Mouse (Mus musculus) stomach, embryonic 14.5 days (tissue): Measurements from ENCODE around the gene Pygl. TPM values are rescaled to one million over a fixed set of nuclear protein-coding genes. Genes with fewer than 3 reads are reported as not detected.
"Not testable (repeated sequence)": the region's sequence is repeated elsewhere in the genome, so short reads cannot be mapped to it uniquely, and the experiment has no call there.

Source experiments
- ATAC-seq: fragments of 200-750 bp; cut with Nextera tagmentation; 2 replicates; pipeline ENCODE4 v1.8.0; 2017; ENCODE audit warnings: low read depth, moderate TSS enrichment; ENCODE audit not compliant: insufficient number of reproducible peaks, insufficient read depth, low FRiP score
- H3K27ac ChIP-seq: fragments of 300-500 bp; sonication (generic); 2 replicates; pipeline ENCODE4 v1.5.1; 2014; ENCODE audit warnings: mild to moderate bottlenecking, low read length, moderate library complexity, mixed read lengths
- H3K27me3 ChIP-seq: fragments of 300-500 bp; sonication (generic); 2 replicates; pipeline ENCODE4 v1.6.1; 2014; ENCODE audit warnings: low read length, control low read depth, mixed read lengths; ENCODE audit not compliant: control insufficient read depth, insufficient read depth
- H3K36me3 ChIP-seq: fragments of 300-500 bp; sonication (generic); 2 replicates; pipeline ENCODE4 v1.6.1; 2014; ENCODE audit warnings: mild to moderate bottlenecking, control low read depth, low read length, moderate library complexity, mixed read lengths; ENCODE audit not compliant: control insufficient read depth, insufficient read depth
- H3K4me1 ChIP-seq: fragments of 300-500 bp; sonication (generic); 2 replicates; pipeline ENCODE4 v1.6.1; 2014; ENCODE audit warnings: low read length, control low read depth, mixed read lengths; ENCODE audit not compliant: control insufficient read depth, insufficient read depth
- H3K4me2 ChIP-seq: fragments of 300-500 bp; sonication (generic); replicated peaks from 2 replicates; pipeline ENCODE4 v1.6.1; 2014; ENCODE audit warnings: low read depth, low read length, control low read depth
- H3K4me3 ChIP-seq: fragments of 300-500 bp; sonication (generic); 2 replicates; pipeline ENCODE4 v1.5.1; 2014; ENCODE audit warnings: low read depth, low read length, control low read depth
- H3K9ac ChIP-seq: fragments of 300-500 bp; sonication (generic); replicated peaks from 2 replicates; pipeline ENCODE4 v1.6.1; 2014; ENCODE audit warnings: low read depth, mild to moderate bottlenecking, control low read depth, low read length, moderate library complexity, mixed read lengths
- H3K9me3 ChIP-seq: fragments of 300-500 bp; sonication (generic); 2 replicates; pipeline ENCODE4 v1.6.1; 2016; ENCODE audit warnings: low read depth, low read length, control low read depth; ENCODE audit not compliant: control insufficient read depth
- WGBS: fragments of 180-500 bp; shearing (Covaris S2); extraction: QIAGEN DNeasy Blood & Tissue Kit; methylation state at CpG from one replicate; pipeline ENCODE4 v1.1.7; 2014; 5-methylcytosine and 5-hydroxymethylcytosine counted together
- polyA plus RNA-seq: library from polyadenylated mRNA; unstranded; fragments of >200 nt; fragmentation: Nextera tagmentation; extraction: Ambion mirVana; gene quantifications from 2 replicates; pipeline ENCODE4 v1.2.1, GENCODE M21; 2014

The Pygl gene
- polyA plus RNA-seq, 1 experiment from 2014 or later, result 37.5 TPM

- H3K4me3 ChIP-seq, H3K27me3 ChIP-seq, H3K4me1 ChIP-seq, H3K4me2 ChIP-seq, H3K36me3 ChIP-seq, H3K9me3 ChIP-seq, H3K9ac ChIP-seq: not testable (repeated sequence)
- peak overlapping the region; percentile 93 for H3K27ac ChIP-seq
- ATAC-seq, result peak; percentile 83
- 3% methylated on average over 3 of the region's 3 CpGs for WGBS
These were observed 87.1 kb downstream of the Pygl start for GRCm38 (mm10) chr12:70144106-70144587.

- ATAC-seq, result no peak
- H3K27ac ChIP-seq, result no peak overlapping the region
- H3K9ac ChIP-seq, result no peak overlapping the region
- no peak overlapping the region for H3K4me2 ChIP-seq
- H3K36me3 ChIP-seq, result no peaks in the 10 kb centered on the region
- no peaks in the 10 kb centered on the region for H3K9me3 ChIP-seq
- no peak overlapping the region for H3K4me3 ChIP-seq
- no peaks in the 10 kb centered on the region for H3K27me3 ChIP-seq
- WGBS, result 80% methylated on average over 5 of the region's 5 CpGs
- H3K4me1 ChIP-seq, result 0 out of 2 replicates have a peak, but pooled peaks cover 4% of the 10 kb centered on the region
These were observed 90.2 kb downstream of the Pygl start for GRCm38 (mm10) chr12:70140993-70141576.

Other genes with a start within 250 kb of the Pygl start
- 3.2 and 4.4 TPM in 2 replicates for gene Sav1, start 244.5 kb downstream of the Pygl start, polyA plus RNA-seq
- gene Nin, start 117.8 kb downstream of the Pygl start, polyA plus RNA-seq, result 23.3 and 26.1 TPM in 2 replicates
- gene Abhd12b, start 77.3 kb downstream of the Pygl start, polyA plus RNA-seq, result 0.29 and 0.33 TPM in 2 replicates
- 2.4 and 2.6 TPM in 2 replicates for gene Trim9, start 116.1 kb upstream of the Pygl start, polyA plus RNA-seq
- gene Tmx1, start 221.6 kb upstream of the Pygl start, polyA plus RNA-seq, result 64.0 and 76.2 TPM in 2 replicates